Mouse (Mus musculus): ENCODE data around the gene Mindy3. TPM values are rescaled to one million over a fixed set of nuclear protein-coding genes. Genes with fewer than 3 reads are reported as not detected.

Gene Mindy3
- total and polyA plus RNA-seq, 3 experiments = 53.9 to 113 (median 64.4) TPM

- H3K9me3 ChIP-seq (replicated peaks) = no peaks in the 10 kb centered on the region
- no peak for TF ChIP-seq TAL1 (conservative IDR thresholded peaks at IDR 0.05; ENCODE audit: low read depth, low read length)
- TF ChIP-seq POLR2AphosphoS5 (IDR thresholded peaks at IDR 0.05; ENCODE audit: insufficient replicate concordance, low read depth, low read length) = no peak
- no peak for TF ChIP-seq GATA2 (IDR thresholded peaks at IDR 0.05; ENCODE audit: borderline replicate concordance, low read depth, low read length)
- no peaks in the 10 kb centered on the region for H3K27me3 ChIP-seq (ENCODE audit: insufficient read depth, low read length)
- peaks cover 3% of the 10 kb centered on the region for H3K4me1 ChIP-seq (ENCODE audit: insufficient read depth, low read depth, low read length)
- ATAC-seq (ENCODE audit: extremely low read depth, insufficient number of reproducible peaks, low FRiP score, poor library complexity, severe bottlenecking) = no peak
- H3K4me3 ChIP-seq (ENCODE audit: low read depth, low read length) = no peak overlapping the region
- peaks cover 60% of the 10 kb centered on the region for H3K36me3 ChIP-seq (replicated peaks)
- no peak for DNase-seq (ENCODE audit: low spot score)
Observed at GRCm38 (mm10) chr2:12384389-12384788, 34.9 kb downstream of the Mindy3 start.

- H3K4me3 ChIP-seq (ENCODE audit: low read depth, low read length) = no peak overlapping the region
- DNase-seq (ENCODE audit: low spot score) (no peak), ATAC-seq (ENCODE audit: extremely low read depth, insufficient number of reproducible peaks, low FRiP score, poor library complexity, severe bottlenecking) (no peak)
- peaks cover 65% of the 10 kb centered on the region for H3K36me3 ChIP-seq (replicated peaks)
- H3K4me1 ChIP-seq (ENCODE audit: insufficient read depth, low read depth, low read length) = peaks cover 6% of the 10 kb centered on the region
- no peaks in the 10 kb centered on the region for H3K27me3 ChIP-seq (ENCODE audit: insufficient read depth, low read length)
- no peaks in the 10 kb centered on the region for H3K9me3 ChIP-seq (replicated peaks)
- TF ChIP-seq POLR2AphosphoS5 (IDR thresholded peaks at IDR 0.05; ENCODE audit: insufficient replicate concordance, low read depth, low read length) (no peak), GATA2 (IDR thresholded peaks at IDR 0.05; ENCODE audit: borderline replicate concordance, low read depth, low read length) (no peak), GATA1 (IDR thresholded peaks at IDR 0.05; ENCODE audit: borderline replicate concordance, low read length) (no peak), CTCF (IDR thresholded peaks at IDR 0.05; ENCODE audit: low read depth, low read length) (no peak), TAL1 (conservative IDR thresholded peaks at IDR 0.05; ENCODE audit: low read depth, low read length) (no peak)
Observed at GRCm38 (mm10) chr2:12382650-12383049, 36.6 kb downstream of the Mindy3 start.

DNA sequence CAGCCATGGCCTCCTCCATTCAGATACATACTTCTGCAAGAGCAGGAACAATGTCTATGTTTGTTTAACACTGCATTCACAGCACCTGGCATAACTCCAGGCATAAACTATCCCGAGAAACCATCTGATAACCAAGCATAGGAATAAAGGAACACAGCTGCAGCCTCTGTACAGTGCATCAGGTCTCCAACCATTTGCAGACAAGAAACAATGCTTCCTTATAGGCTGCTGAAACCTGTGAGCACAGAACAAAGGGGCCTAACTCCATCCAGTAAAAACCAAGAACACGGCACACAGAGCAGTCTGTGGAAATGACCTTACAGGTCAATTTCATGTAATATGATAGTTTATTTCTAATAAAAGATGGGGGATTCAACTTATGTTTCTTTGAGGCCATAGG, 39.0 kb downstream of the Mindy3 start:
- no peaks in the 10 kb centered on the region for H3K27me3 ChIP-seq (ENCODE audit: insufficient read depth, low read length)
- ATAC-seq (ENCODE audit: extremely low read depth, insufficient number of reproducible peaks, low FRiP score, poor library complexity, severe bottlenecking) = no peak
- H3K4me1 ChIP-seq (ENCODE audit: insufficient read depth, low read depth, low read length) = peaks cover 6% of the 10 kb centered on the region
- H3K36me3 ChIP-seq (replicated peaks) = peaks cover 60% of the 10 kb centered on the region
- no peak for DNase-seq (ENCODE audit: low spot score)
- H3K9me3 ChIP-seq (replicated peaks) = no peaks in the 10 kb centered on the region
- H3K4me3 ChIP-seq (ENCODE audit: low read depth, low read length) = no peak overlapping the region
- no peak for TF ChIP-seq GATA2 (IDR thresholded peaks at IDR 0.05; ENCODE audit: borderline replicate concordance, low read depth, low read length)
- no peak for TF ChIP-seq CTCF (IDR thresholded peaks at IDR 0.05; ENCODE audit: low read depth, low read length)

DNA sequence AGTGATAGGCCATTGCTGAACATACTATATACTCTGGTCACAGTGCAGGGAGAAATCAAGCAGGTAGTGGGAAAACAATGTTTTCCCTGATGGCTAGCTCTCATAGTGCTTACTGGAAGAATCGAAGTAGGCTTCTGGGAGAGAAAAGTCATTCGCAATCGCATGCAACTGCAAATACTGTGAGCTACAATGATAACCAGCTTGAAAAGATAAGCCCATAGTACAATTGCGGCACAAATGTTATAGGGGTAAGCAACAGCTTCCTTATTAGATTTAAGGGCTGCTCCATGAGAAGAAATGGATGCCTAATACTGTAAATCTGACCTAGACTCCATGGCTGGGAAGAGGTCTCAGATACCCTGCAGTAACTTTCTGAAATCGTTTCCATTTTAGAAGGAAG, 40.7 kb downstream of the Mindy3 start:
- no peaks in the 10 kb centered on the region for H3K9me3 ChIP-seq (replicated peaks)
- H3K4me1 ChIP-seq (ENCODE audit: insufficient read depth, low read depth, low read length) = peaks cover 18% of the 10 kb centered on the region
- no peak for ATAC-seq (ENCODE audit: extremely low read depth, insufficient number of reproducible peaks, low FRiP score, poor library complexity, severe bottlenecking)
- DNase-seq (ENCODE audit: low spot score) = no peak
- no peaks in the 10 kb centered on the region for H3K27me3 ChIP-seq (ENCODE audit: insufficient read depth, low read length)
- peaks cover 58% of the 10 kb centered on the region for H3K36me3 ChIP-seq (replicated peaks)
- no peak overlapping the region for H3K4me3 ChIP-seq (ENCODE audit: low read depth, low read length)
- no peak for TF ChIP-seq POLR2AphosphoS5 (IDR thresholded peaks at IDR 0.05; ENCODE audit: insufficient replicate concordance, low read depth, low read length)
- no peak for TF ChIP-seq GATA1 (IDR thresholded peaks at IDR 0.05; ENCODE audit: borderline replicate concordance, low read length)
- no peak for TF ChIP-seq GATA2 (IDR thresholded peaks at IDR 0.05; ENCODE audit: borderline replicate concordance, low read depth, low read length)
- TF ChIP-seq CTCF (IDR thresholded peaks at IDR 0.05; ENCODE audit: low read depth, low read length) = no peak
- TF ChIP-seq TAL1 (conservative IDR thresholded peaks at IDR 0.05; ENCODE audit: low read depth, low read length) = no peak

DNA sequence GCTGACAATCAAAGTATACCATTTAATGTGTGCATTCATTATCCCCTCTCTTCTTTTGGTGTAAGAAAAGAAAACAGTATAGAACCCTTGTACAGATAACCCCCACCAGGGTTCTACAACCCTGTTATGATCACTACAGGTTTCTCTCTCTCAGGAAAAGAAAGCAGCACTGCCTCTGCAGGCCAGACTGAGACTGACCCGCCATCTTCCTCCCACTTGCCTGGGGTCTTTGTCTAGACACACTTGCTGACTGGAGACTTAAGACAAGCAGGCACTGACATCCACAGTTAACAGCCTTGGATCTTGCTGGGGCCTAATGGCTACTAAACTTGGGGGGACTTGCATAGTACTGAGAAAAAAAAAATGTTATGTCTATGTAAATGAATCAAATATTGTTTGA, 42.2 kb downstream of the Mindy3 start:
- TF ChIP-seq POLR2AphosphoS5 (IDR thresholded peaks at IDR 0.05; ENCODE audit: insufficient replicate concordance, low read depth, low read length) = no peak
- TF ChIP-seq GATA1 (IDR thresholded peaks at IDR 0.05; ENCODE audit: borderline replicate concordance, low read length) = no peak
- TF ChIP-seq GATA2 (IDR thresholded peaks at IDR 0.05; ENCODE audit: borderline replicate concordance, low read depth, low read length) = no peak
- no peak for TF ChIP-seq TAL1 (conservative IDR thresholded peaks at IDR 0.05; ENCODE audit: low read depth, low read length)
- TF ChIP-seq CTCF (IDR thresholded peaks at IDR 0.05; ENCODE audit: low read depth, low read length) = no peak
- H3K4me1 ChIP-seq (ENCODE audit: insufficient read depth, low read depth, low read length) = peaks cover 28% of the 10 kb centered on the region
- H3K27me3 ChIP-seq (ENCODE audit: insufficient read depth, low read length) = no peaks in the 10 kb centered on the region
- ATAC-seq (ENCODE audit: extremely low read depth, insufficient number of reproducible peaks, low FRiP score, poor library complexity, severe bottlenecking) (no peak), DNase-seq (ENCODE audit: low spot score) (no peak)
- no peak overlapping the region for H3K4me3 ChIP-seq (ENCODE audit: low read depth, low read length)
- peaks cover 48% of the 10 kb centered on the region for H3K36me3 ChIP-seq (replicated peaks)
- no peaks in the 10 kb centered on the region for H3K9me3 ChIP-seq (replicated peaks)

- TF ChIP-seq CTCF (IDR thresholded peaks at IDR 0.05; ENCODE audit: low read depth, low read length) (no peak), GATA1 (IDR thresholded peaks at IDR 0.05; ENCODE audit: borderline replicate concordance, low read length) (no peak), GATA2 (IDR thresholded peaks at IDR 0.05; ENCODE audit: borderline replicate concordance, low read depth, low read length) (no peak), TAL1 (conservative IDR thresholded peaks at IDR 0.05; ENCODE audit: low read depth, low read length) (peak; percentile 76)
- DNase-seq (ENCODE audit: low spot score) = peak; percentile 11
- ATAC-seq (ENCODE audit: extremely low read depth, insufficient number of reproducible peaks, low FRiP score, poor library complexity, severe bottlenecking) = peak; percentile 68
- Histone ChIP-seq H3K9me3 (replicated peaks) (no peaks in the 10 kb centered on the region), H3K4me1 (ENCODE audit: insufficient read depth, low read depth, low read length) (peaks cover 47% of the 10 kb centered on the region), H3K4me3 (ENCODE audit: low read depth, low read length) (no peak overlapping the region; the same call in 1 of the 2 replicates), H3K27me3 (ENCODE audit: insufficient read depth, low read length) (no peaks in the 10 kb centered on the region), H3K36me3 (replicated peaks) (peaks cover 35% of the 10 kb centered on the region)
Observed at GRCm38 (mm10) chr2:12372883-12373282, 46.4 kb downstream of the Mindy3 start.

GRCm38 (mm10) chr2:12371401-12371800, 47.9 kb downstream of the Mindy3 start:
- Histone ChIP-seq H3K27me3 (ENCODE audit: insufficient read depth, low read length) (no peaks in the 10 kb centered on the region), H3K4me1 (ENCODE audit: insufficient read depth, low read depth, low read length) (peaks cover 59% of the 10 kb centered on the region), H3K9me3 (replicated peaks) (no peaks in the 10 kb centered on the region), H3K4me3 (ENCODE audit: low read depth, low read length) (no peak overlapping the region), H3K36me3 (replicated peaks) (peaks cover 34% of the 10 kb centered on the region)
- no peak for ATAC-seq (ENCODE audit: extremely low read depth, insufficient number of reproducible peaks, low FRiP score, poor library complexity, severe bottlenecking)
- no peak for TF ChIP-seq TAL1 (conservative IDR thresholded peaks at IDR 0.05; ENCODE audit: low read depth, low read length)
- DNase-seq (ENCODE audit: low spot score) = no peak
